Mouse (Mus musculus): ENCODE results near the gene Thegl.

DNA sequence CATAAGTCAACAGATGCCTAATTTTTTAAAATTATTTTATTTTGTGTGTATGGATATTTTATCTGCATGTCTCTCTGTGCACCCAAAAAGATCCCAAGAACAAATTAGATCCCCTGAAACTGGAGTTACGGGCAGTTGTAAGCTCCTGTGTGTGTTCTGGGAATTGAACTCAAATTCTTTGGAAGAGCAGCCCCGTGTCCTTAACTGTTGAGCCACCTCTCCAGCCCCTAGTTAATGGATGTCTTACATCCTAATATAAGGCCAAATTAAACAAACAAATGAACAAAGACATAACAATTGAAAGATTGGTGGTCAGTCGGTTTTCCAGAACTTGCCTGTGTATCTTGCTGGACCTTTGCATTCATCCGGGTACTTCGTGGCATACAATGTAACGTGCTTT lies 93.0 kb downstream of the Thegl start:
- TF ChIP-seq GATA1 (IDR thresholded peaks at IDR 0.05; ENCODE audit: borderline replicate concordance, low read length) (no peak), FLI1 (IDR thresholded peaks at IDR 0.05; ENCODE audit: low read length) (no peak)

Measured in megakaryocyte, embryonic 14.5 days (primary cell).